Mouse (Mus musculus): ENCODE data around the gene Mettl23. TPM values are rescaled to one million over a fixed set of nuclear protein-coding genes. Genes with fewer than 3 reads are reported as not detected.

Gene Mettl23
- polyA plus RNA-seq, 1 experiment from 2014 or later: 88.5 TPM

Other genes starting within 250 kb of the Mettl23 start
- 1.0 and 1.5 TPM in 2 replicates for gene Rhbdf2, start 216.3 kb upstream of the Mettl23 start, polyA plus RNA-seq (2015; fragmentation: Nextera tagmentation; extraction: Ambion mirVana)
- gene Prcd, start 189.7 kb upstream of the Mettl23 start, polyA plus RNA-seq (2015; fragmentation: Nextera tagmentation; extraction: Ambion mirVana): 2.9 and 3.2 TPM in 2 replicates
- 16.6 TPM in 2 replicates for gene Cygb, start 189.0 kb upstream of the Mettl23 start, polyA plus RNA-seq (2015; fragmentation: Nextera tagmentation; extraction: Ambion mirVana)
- not detected in 2 replicates for gene St6galnac1, start 67.8 kb upstream of the Mettl23 start, polyA plus RNA-seq (2015; fragmentation: Nextera tagmentation; extraction: Ambion mirVana)
- gene Mxra7, start 15.2 kb upstream of the Mettl23 start, polyA plus RNA-seq (2015; fragmentation: Nextera tagmentation; extraction: Ambion mirVana): 6.3 and 7.8 TPM in 2 replicates
- gene Jmjd6, start 171 bp downstream of the Mettl23 start, polyA plus RNA-seq (2015; fragmentation: Nextera tagmentation; extraction: Ambion mirVana): 71.2 and 72.5 TPM in 2 replicates
- gene Mfsd11, start 9.2 kb downstream of the Mettl23 start, polyA plus RNA-seq (2015; fragmentation: Nextera tagmentation; extraction: Ambion mirVana): 46.3 and 55.8 TPM in 2 replicates
- 649 and 700 TPM in 2 replicates for gene Srsf2, start 9.8 kb downstream of the Mettl23 start, polyA plus RNA-seq (2015; fragmentation: Nextera tagmentation; extraction: Ambion mirVana)
- 30.0 and 33.0 TPM in 2 replicates for gene Mgat5b, start 75.6 kb downstream of the Mettl23 start, polyA plus RNA-seq (2015; fragmentation: Nextera tagmentation; extraction: Ambion mirVana)

Measured in forebrain, embryonic 16.5 days (tissue).